Mouse (Mus musculus) ES-E14 (cell line): ENCODE measurements around the gene Sall1.

Experiments used
- HCFC1 ChIP-seq: IDR thresholded peaks from 2 replicates; pipeline ENCODE4 v1.6.1; 2012; ENCODE audit warnings: low read length, inconsistent platforms, borderline replicate concordance; ENCODE audit not compliant: insufficient read depth
- MAFK ChIP-seq: IDR thresholded peaks from 2 replicates; pipeline ENCODE4 v1.6.1; 2014; ENCODE audit warnings: mild to moderate bottlenecking, low read depth, low read length, inconsistent platforms; ENCODE audit not compliant: insufficient read depth
- ZC3H11A ChIP-seq: IDR thresholded peaks from 2 replicates; pipeline ENCODE4 v1.6.1; 2012; ENCODE audit warnings: low read depth, mild to moderate bottlenecking, inconsistent platforms, low read length, borderline replicate concordance

DNA sequence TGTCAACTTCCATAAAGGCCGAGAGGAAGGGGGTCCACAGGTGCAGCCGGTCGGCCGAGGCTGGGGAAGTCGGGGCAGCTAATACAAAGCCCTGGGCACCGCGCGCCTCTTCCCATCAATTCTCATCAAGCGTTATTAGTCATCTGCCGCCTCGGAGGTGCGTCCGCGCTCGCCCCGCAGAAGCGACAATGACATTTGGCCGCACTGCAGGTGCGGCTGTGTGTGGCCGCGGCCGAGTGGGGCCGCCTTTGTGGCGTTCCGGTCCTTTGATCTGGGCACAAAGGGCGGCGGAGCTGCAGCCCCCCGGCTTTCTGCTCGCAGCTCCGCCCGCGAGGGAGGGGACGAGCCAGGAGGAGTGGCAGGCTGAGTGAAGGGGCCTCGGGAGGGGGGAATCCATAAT, 37.5 kb downstream of the Sall1 start:
- TF ChIP-seq MAFK = no peak
- TF ChIP-seq HCFC1 = no peak
- no peak for TF ChIP-seq ZC3H11A
